In the genomic region with DNA sequence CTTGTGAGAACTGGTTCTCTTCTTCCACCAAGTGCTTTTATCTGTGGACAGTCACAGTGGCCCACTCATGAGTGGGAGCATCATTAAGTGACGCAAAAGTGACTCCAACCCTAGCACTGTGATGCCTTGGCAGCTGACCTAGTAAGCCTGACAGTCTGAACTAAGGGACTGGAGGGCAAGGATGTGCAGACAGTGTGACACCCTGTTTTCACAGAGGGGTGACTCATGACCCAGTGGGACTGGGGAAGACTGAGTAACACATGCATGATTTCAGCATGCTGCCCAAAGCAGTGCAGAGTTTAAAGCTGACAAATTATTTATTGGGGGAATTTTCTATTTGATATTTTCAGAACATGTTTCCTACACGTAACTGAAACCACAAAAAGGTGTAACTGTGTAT, we compare ENCODE assay signal across 33 mouse cellular contexts. TPM values are rescaled to one million over a fixed set of nuclear protein-coding genes. Genes with fewer than 3 reads are reported as not detected.
DNase-seq lines count a peak whose midpoint lies in the region; TF ChIP-seq lines count a peak whose summit lies in the region.
"Had no signal": no experiment of that assay in that cellular context is flagged by ENCODE, and none has a peak within 500 bp of the region (broad histone marks: within the 10 kb centered on the region; RNA-seq: fewer than 3 reads in every experiment).

No protein-coding gene starts in this region.

- H3K4me3 ChIP-seq in lung, adult 2 months (replicated peaks; ENCODE audit: extremely low read depth, low read depth, low read length): no peak overlapping the region
- H3K4me3 ChIP-seq in thymus, adult 2 months (ENCODE audit: control insufficient read depth, insufficient read depth, low read length): no peak overlapping the region
- H3K4me3 ChIP-seq: forebrain, embryonic 13.5 days; gastrocnemius, adult 2 months; hindbrain, embryonic 13.5 days; megakaryocyte, embryonic 14.5 days; midbrain, embryonic 13.5 days had no signal

- WGBS in lung, adult 2 months: 56% methylated on average over 2 of the region's 2 CpGs
- WGBS in thymus, adult 2 months: 71% methylated on average over 2 of the region's 2 CpGs

- H3K4me1 ChIP-seq in lung, adult 2 months (ENCODE audit: control insufficient read depth, insufficient read depth, low read length): no peaks in the 10 kb centered on the region
- H3K4me1 ChIP-seq in thymus, adult 2 months (replicated peaks; ENCODE audit: control insufficient read depth, insufficient read depth, low read length): no peaks in the 10 kb centered on the region
- H3K4me1 ChIP-seq: forebrain, embryonic 13.5 days; hindbrain, embryonic 13.5 days; megakaryocyte, embryonic 14.5 days; midbrain, embryonic 13.5 days had no signal

- TF ChIP-seq POLR2A in lung, adult 2 months (IDR thresholded peaks at IDR 0.05; ENCODE audit: borderline replicate concordance, extremely low read depth, low read depth, low read length): no peak
- TF ChIP-seq POLR2A in thymus, adult 2 months (IDR thresholded peaks at IDR 0.05; ENCODE audit: control insufficient read depth, extremely low read depth, insufficient read depth, low read length, poor library complexity): no peak

- peak; percentile 16 for DNase-seq in lung, postnatal 25 days (ENCODE audit: low spot score)
- no peak for DNase-seq in lung, adult 2 months
- peak; percentile 6 for DNase-seq in Muller cell, postnatal 12 days (ENCODE audit: inconsistent ontology term)
- DNase-seq in adrenal gland, postnatal 10 days: peak; percentile 26
- DNase-seq in T-cell, adult 2 months (ENCODE audit: low spot score): no peak
- DNase-seq in thymus, adult 2 months: no peak
- DNase-seq in heart, postnatal 25 days (ENCODE audit: low spot score): no peak
- DNase-seq: cerebellum, adult 11-12 months; cerebellum, postnatal 14 days; gastrocnemius, adult 2 months; heart, postnatal 36 days; kidney, adult 18-20 months; layer of hippocampus, adult 9-11 months; lung, postnatal 10 days; thymus, postnatal 14 days had no signal

- H3K27ac ChIP-seq in thymus, adult 2 months (ENCODE audit: control insufficient read depth, insufficient read depth, low read length): no peak overlapping the region
- H3K27ac ChIP-seq: forebrain, embryonic 13.5 days; gastrocnemius, adult 2 months; hindbrain, embryonic 13.5 days; kidney, postnatal 0 days; midbrain, embryonic 13.5 days had no signal

- H3K27me3 ChIP-seq in thymus, adult 2 months (ENCODE audit: control insufficient read depth, insufficient read depth, low read length): no peaks in the 10 kb centered on the region
- H3K27me3 ChIP-seq: forebrain, embryonic 13.5 days; hindbrain, embryonic 13.5 days; midbrain, embryonic 13.5 days had no signal

- H3K36me3 ChIP-seq in thymus, adult 2 months (ENCODE audit: control insufficient read depth, insufficient read depth, low read length): no peaks in the 10 kb centered on the region
- H3K36me3 ChIP-seq: hindbrain, embryonic 13.5 days; midbrain, embryonic 13.5 days had no signal

- intact Hi-C loops in heart, postnatal 25 days (cut with DNase I): no loop called here

- no peak for TF ChIP-seq CTCF in lung, adult 2 months (IDR thresholded peaks at IDR 0.05; ENCODE audit: insufficient read depth, low read length)
- no peak for TF ChIP-seq CTCF in thymus, adult 2 months (IDR thresholded peaks at IDR 0.05; ENCODE audit: borderline replicate concordance, control insufficient read depth, extremely low read depth, insufficient read depth, low read length, poor library complexity)

RNA-seq across cellular contexts. Expression of a gene that starts 13.9 kb away (rescaled TPM):
- 26.0 and 27.2 TPM in 2 replicates for polyA plus RNA-seq in lung, adult 2 months (2012; rRNA removed)
- 10 to 100 TPM; 29.5 to 34.7 TPM for total RNA-seq in adrenal gland, postnatal 10 days (2021)
- polyA plus RNA-seq in thymus, adult 2 months (2012; rRNA removed): 50.4 and 56.7 TPM in 2 replicates
- total RNA-seq in heart, postnatal 25 days (2021): 10 to 100 TPM; 19.8 to 20.9 TPM

RNA-seq across cellular contexts. Expression of a gene that starts 17.3 kb away (rescaled TPM):
- polyA plus RNA-seq in lung, adult 2 months (2012; rRNA removed): 0.72 and 1.4 TPM in 2 replicates
- 1 to 10 TPM in 1 of 2 experiments, not detected in 1; 1.5 TPM for total RNA-seq in adrenal gland, postnatal 10 days (2021)
- 0.82 and 1.8 TPM in 2 replicates for polyA plus RNA-seq in thymus, adult 2 months (2012; rRNA removed)
- not detected for total RNA-seq in heart, postnatal 25 days (2021)
- total RNA-seq: gastrocnemius, adult 2 months; gastrocnemius, postnatal 4 days; heart, adult 8-10 months; heart, postnatal 36 days; left cerebral cortex, adult 18-20 months; left cerebral cortex, postnatal 25 days; neutrophil, adult 5-6 weeks had no signal
- polyA plus RNA-seq: embryonic facial prominence, embryonic 11.5 days; forebrain, embryonic 13.5 days; heart, embryonic 14.5 days; hindbrain, embryonic 13.5 days; kidney, postnatal 0 days; large intestine, adult 2 months; midbrain, embryonic 13.5 days; testis, adult 2 months had no signal

RNA-seq across cellular contexts. Expression of a gene that starts 21.9 kb away (rescaled TPM):
- 2.7 and 3.9 TPM in 2 replicates for polyA plus RNA-seq in lung, adult 2 months (2012; rRNA removed)
- under 1 TPM; 0.24 to 0.97 TPM for total RNA-seq in adrenal gland, postnatal 10 days (2021)
- 0.84 and 1.5 TPM in 2 replicates for polyA plus RNA-seq in thymus, adult 2 months (2012; rRNA removed)
- total RNA-seq in heart, postnatal 25 days (2021): under 1 TPM in 1 of 2 experiments, not detected in 1; 0.36 TPM
- total RNA-seq: monocyte, adult 5-6 weeks had no signal

RNA-seq across cellular contexts. Expression of a gene that starts 43.2 kb away (rescaled TPM):
- 164 and 251 TPM in 2 replicates for polyA plus RNA-seq in lung, adult 2 months (2012; rRNA removed)
- 100 to 1,000 TPM; 337 to 338 TPM for total RNA-seq in adrenal gland, postnatal 10 days (2021)
- polyA plus RNA-seq in thymus, adult 2 months (2012; rRNA removed): 85.1 and 178 TPM in 2 replicates
- 1,000 to 10,000 TPM; 1,299 to 1,387 TPM for total RNA-seq in heart, postnatal 25 days (2021)

RNA-seq across cellular contexts. Expression of a gene that starts 47.5 kb away (rescaled TPM):
- polyA plus RNA-seq in lung, adult 2 months (2012; rRNA removed): not detected in 2 replicates
- not detected for total RNA-seq in adrenal gland, postnatal 10 days (2021)
- not detected in 2 replicates for polyA plus RNA-seq in thymus, adult 2 months (2012; rRNA removed)
- total RNA-seq in heart, postnatal 25 days (2021): not detected
- total RNA-seq: gastrocnemius, postnatal 4 days; heart, adult 8-10 months; heart, postnatal 36 days; left cerebral cortex, adult 18-20 months; left cerebral cortex, postnatal 25 days; monocyte, adult 5-6 weeks; neutrophil, adult 5-6 weeks had no signal
- polyA plus RNA-seq: embryonic facial prominence, embryonic 11.5 days; forebrain, embryonic 13.5 days; heart, embryonic 14.5 days; hindbrain, embryonic 13.5 days; kidney, postnatal 0 days; large intestine, adult 2 months; limb, embryonic 14.5 days; liver, embryonic 16.5 days; midbrain, embryonic 13.5 days; spleen, adult 2 months had no signal

Comparison
In these comparisons a context has a peak if more than half of its experiments do, and no peak if none do; other contexts are left out.
1. DNase-seq: peak in lung, postnatal 25 days (single experiment), Muller cell, postnatal 12 days (single experiment) and adrenal gland, postnatal 10 days (single experiment); none in lung, adult 2 months (single experiment), T-cell, adult 2 months (single experiment), thymus, adult 2 months (single experiment) and heart, postnatal 25 days (single experiment).